Mouse (Mus musculus): ENCODE measurements around the gene Tubgcp6. TPM values are rescaled to one million over a fixed set of nuclear protein-coding genes. Genes with fewer than 3 reads are reported as not detected.
A peak's percentile ranks its signal among the peaks of the same experiment; 100 is the strongest.

Tubgcp6 gene
- polyA plus RNA-seq, 1 experiment from 2014 or later: 17.5 TPM

DNA sequence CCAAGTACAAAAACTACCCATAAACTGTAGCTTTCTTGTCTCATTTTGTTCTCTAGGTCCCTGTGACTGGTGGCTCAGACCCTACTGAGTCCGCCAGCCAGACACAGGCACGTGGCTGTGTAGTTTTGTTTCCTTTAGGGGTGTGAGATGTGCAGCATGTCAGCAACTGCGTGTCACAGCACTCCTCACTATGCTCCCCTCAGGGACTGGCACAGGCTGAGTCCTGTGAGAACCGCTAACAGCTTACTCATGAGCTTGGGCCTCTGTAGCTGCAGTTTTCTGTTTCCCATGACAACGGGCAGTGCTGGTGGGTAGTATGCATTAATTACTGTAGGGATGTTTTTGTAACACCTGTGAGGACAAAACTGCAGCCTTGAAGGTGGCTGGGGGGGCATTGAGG, 30.7 kb downstream of the Tubgcp6 start:
- no peak for ATAC-seq (ENCODE audit: low FRiP score, low read depth)
- H3K36me3 ChIP-seq: peaks cover 58% of the 10 kb centered on the region
- H3K4me3 ChIP-seq: no peak overlapping the region
- WGBS: 85% methylated on average over 5 of the region's 5 CpGs
- H3K27me3 ChIP-seq: no peaks in the 10 kb centered on the region
- no peak overlapping the region for H3K27ac ChIP-seq
- H3K4me1 ChIP-seq: peaks cover 22% of the 10 kb centered on the region
- no peak overlapping the region for H3K4me2 ChIP-seq (replicated peaks)
- H3K9ac ChIP-seq: no peak overlapping the region
- no peaks in the 10 kb centered on the region for H3K9me3 ChIP-seq

DNA sequence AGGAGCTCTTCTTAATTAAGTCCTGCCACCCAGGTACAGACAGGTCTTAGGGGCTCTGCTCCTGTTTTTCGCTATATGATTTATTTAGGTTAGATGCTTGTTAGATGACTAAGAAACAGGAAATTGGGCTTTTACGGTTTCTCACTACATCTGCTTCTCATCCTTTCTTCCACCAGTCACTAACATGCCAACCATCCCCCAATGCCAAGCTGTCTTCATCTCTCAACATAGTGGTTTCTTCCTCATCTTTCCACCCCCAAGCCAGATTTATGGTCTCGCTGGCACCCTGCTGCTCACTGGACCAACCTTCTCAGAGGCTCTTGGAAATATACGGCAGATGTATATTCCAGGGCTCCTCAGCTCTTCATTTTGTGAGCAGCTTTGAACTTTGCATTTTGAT, 32.2 kb downstream of the Tubgcp6 start:
- Histone ChIP-seq H3K4me2 (replicated peaks) (peak overlapping the region; percentile 99), H3K4me3 (peak overlapping the region; percentile 99; the same call in 1 of the 2 replicates), H3K27ac (no peak overlapping the region), H3K36me3 (peaks cover 55% of the 10 kb centered on the region), H3K9me3 (no peaks in the 10 kb centered on the region), H3K9ac (peak overlapping the region; percentile 98; the same call in 1 of the 2 replicates), H3K4me1 (peaks cover 22% of the 10 kb centered on the region), H3K27me3 (no peaks in the 10 kb centered on the region)
- ATAC-seq (ENCODE audit: low FRiP score, low read depth): no peak
- 58% methylated on average over 4 of the region's 4 CpGs for WGBS

DNA sequence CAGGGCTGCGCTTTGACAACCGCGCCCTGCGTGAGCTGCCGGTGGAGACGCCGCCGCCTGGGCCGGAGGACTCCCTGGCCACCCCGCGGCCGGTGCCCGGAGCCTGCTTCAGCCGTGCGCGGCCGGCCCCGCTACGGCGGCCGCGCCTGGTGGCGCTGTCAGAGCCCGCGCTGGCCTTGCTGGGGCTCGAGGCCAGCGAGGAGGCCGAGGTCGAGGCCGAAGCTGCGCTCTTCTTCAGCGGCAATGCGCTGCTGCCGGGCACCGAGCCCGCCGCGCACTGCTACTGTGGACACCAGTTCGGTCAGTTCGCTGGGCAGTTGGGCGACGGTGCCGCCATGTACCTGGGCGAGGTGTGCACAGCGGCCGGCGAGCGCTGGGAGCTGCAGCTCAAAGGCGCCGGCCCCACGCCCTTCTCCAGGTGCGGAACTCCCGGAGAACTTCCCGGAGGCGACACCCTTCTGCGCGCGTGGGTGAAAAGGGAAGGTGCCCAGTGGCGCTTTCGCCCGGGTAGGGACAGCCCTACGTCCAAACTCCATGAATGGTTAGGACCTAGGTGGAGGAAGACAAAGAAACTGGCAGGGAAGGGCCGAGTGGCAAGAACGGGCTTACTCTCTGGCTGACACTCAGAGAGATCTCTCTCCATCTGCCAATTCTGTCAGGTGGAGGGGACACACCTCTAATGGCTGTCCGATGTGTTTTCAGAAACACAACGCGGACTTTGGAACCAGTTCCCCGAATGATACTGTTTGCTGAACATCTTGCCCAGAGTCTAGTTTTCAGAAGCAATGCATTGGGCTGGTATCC, 33.5 kb downstream of the Tubgcp6 start:
- peak overlapping the region; percentile 73 for H3K27ac ChIP-seq
- H3K4me1 ChIP-seq: peaks cover 22% of the 10 kb centered on the region
- H3K4me3 ChIP-seq: peak overlapping the region; percentile 99
- peak overlapping the region; percentile 99 for H3K4me2 ChIP-seq (replicated peaks)
- H3K9me3 ChIP-seq: no peaks in the 10 kb centered on the region
- peak; percentile 73 for ATAC-seq (ENCODE audit: low FRiP score, low read depth)
- 5% methylated on average over 55 of the region's 68 CpGs for WGBS
- H3K9ac ChIP-seq: peak overlapping the region; percentile 98
- H3K36me3 ChIP-seq: peaks cover 55% of the 10 kb centered on the region
- no peaks in the 10 kb centered on the region for H3K27me3 ChIP-seq

- Histone ChIP-seq H3K4me2 (replicated peaks) (peak within 1 kb of the TSS; percentile 99), H3K27me3 (no peaks in the 10 kb centered on the region), H3K9me3 (no peaks in the 10 kb centered on the region), H3K4me1 (peaks cover 22% of the 10 kb centered on the region), H3K27ac (peak within 1 kb of the TSS; percentile 73), H3K9ac (peak within 1 kb of the TSS; percentile 98), H3K36me3 (peaks cover 55% of the 10 kb centered on the region), H3K4me3 (peak within 1 kb of the TSS; percentile 99)
- 2% methylated on average over 38 of the region's 38 CpGs for WGBS
- peak; percentile 94 for ATAC-seq (ENCODE audit: low FRiP score, low read depth)
Observed at GRCm38 (mm10) chr15:89088607-89089247, 34.2 kb downstream of the Tubgcp6 start, which contains the start of gene Selenoo. Selenoo (plus strand) TSS chr15:89089084.

DNA sequence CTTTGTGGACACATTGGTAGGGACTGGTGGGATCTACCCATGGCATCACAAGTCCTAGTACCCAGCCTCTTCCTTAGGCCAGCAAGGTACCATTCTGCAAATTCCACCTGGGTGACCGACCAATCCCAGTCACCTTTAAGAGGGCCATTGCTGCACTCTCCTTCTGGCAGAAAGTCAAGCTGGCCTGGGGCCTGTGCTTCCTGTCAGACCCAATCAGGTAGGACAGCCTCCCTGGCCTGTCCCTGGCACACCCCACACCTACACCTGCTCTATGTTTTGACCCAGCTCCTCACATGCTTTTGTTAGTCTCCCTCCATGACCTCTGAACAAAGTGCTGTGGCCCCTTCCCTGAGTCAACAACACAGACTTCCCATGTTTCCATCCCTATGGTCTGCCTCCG, 38.1 kb downstream of the Tubgcp6 start:
- no peak overlapping the region for H3K9ac ChIP-seq
- no peaks in the 10 kb centered on the region for H3K9me3 ChIP-seq
- ATAC-seq (ENCODE audit: low FRiP score, low read depth): no peak
- H3K4me2 ChIP-seq (replicated peaks): no peak overlapping the region
- 94% methylated on average over 2 of the region's 2 CpGs for WGBS
- H3K4me1 ChIP-seq: peaks cover 12% of the 10 kb centered on the region
- peaks cover 67% of the 10 kb centered on the region for H3K36me3 ChIP-seq
- no peak overlapping the region for H3K27ac ChIP-seq
- H3K27me3 ChIP-seq: no peaks in the 10 kb centered on the region
- no peak overlapping the region for H3K4me3 ChIP-seq

GRCm38 (mm10) chr15:89083906-89084305, 39.0 kb downstream of the Tubgcp6 start:
- Histone ChIP-seq H3K27ac (no peak overlapping the region), H3K4me1 (peaks cover 9% of the 10 kb centered on the region), H3K4me2 (replicated peaks) (no peak overlapping the region), H3K9ac (no peak overlapping the region), H3K4me3 (no peak overlapping the region), H3K27me3 (no peaks in the 10 kb centered on the region), H3K9me3 (no peaks in the 10 kb centered on the region), H3K36me3 (peaks cover 73% of the 10 kb centered on the region)
- 92% methylated on average over 1 of the region's 1 CpGs for WGBS
- no peak for ATAC-seq (ENCODE audit: low FRiP score, low read depth)

- Histone ChIP-seq H3K27me3 (no peaks in the 10 kb centered on the region), H3K27ac (no peak overlapping the region), H3K9me3 (no peaks in the 10 kb centered on the region), H3K9ac (peak overlapping the region; percentile 92), H3K4me2 (replicated peaks) (peak overlapping the region; percentile 95), H3K4me1 (peaks cover 39% of the 10 kb centered on the region), H3K36me3 (peaks cover 37% of the 10 kb centered on the region), H3K4me3 (peak overlapping the region; percentile 85)
- 42% methylated on average over 9 of the region's 9 CpGs for WGBS
- ATAC-seq (ENCODE audit: low FRiP score, low read depth): no peak
Observed at GRCm38 (mm10) chr15:89078208-89078836, 44.6 kb downstream of the Tubgcp6 start.

DNA sequence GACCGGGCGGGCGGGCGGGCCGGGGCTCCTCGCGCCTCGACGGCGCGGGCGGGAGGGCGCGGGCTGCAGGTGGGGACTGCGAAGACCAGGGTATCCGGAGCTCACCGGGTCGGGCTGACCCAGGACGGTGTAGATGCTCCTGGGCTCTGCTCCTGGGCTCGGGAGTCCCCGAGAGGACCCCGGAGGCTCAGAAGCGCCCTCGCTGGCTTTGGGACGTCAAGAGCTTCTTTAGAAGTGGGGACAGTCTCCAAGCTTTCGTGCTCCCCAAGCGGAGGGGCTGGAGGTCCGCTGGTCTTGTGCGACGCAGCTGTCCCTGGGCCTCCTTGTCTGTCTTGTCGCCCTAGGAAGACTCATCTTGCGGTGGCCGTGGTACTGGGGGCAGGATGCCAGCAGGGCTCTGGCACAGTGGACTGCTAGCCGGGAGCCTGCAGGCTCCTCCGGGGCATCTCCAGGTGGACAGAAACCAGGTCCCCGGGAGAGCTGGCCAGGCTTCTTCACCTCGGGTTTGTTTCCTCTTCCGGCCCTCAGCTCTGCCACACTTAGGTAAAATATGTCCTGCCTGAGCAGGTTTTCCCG, 46.7 kb downstream of the Tubgcp6 start:
- H3K27ac ChIP-seq: peak overlapping the region; percentile 76
- H3K36me3 ChIP-seq: peaks cover 16% of the 10 kb centered on the region
- H3K4me3 ChIP-seq: peak overlapping the region; percentile 85
- H3K9ac ChIP-seq: peak overlapping the region; percentile 92
- H3K27me3 ChIP-seq: 0 out of 2 replicates have a peak, but pooled peaks cover 5% of the 10 kb centered on the region
- no peaks in the 10 kb centered on the region for H3K9me3 ChIP-seq
- peak overlapping the region; percentile 95 for H3K4me2 ChIP-seq (replicated peaks)
- H3K4me1 ChIP-seq: peaks cover 39% of the 10 kb centered on the region
- under 1% methylated on average over 36 of the region's 39 CpGs for WGBS
- no peak; the same call in 1 of the 2 replicates for ATAC-seq (ENCODE audit: low FRiP score, low read depth)

DNA sequence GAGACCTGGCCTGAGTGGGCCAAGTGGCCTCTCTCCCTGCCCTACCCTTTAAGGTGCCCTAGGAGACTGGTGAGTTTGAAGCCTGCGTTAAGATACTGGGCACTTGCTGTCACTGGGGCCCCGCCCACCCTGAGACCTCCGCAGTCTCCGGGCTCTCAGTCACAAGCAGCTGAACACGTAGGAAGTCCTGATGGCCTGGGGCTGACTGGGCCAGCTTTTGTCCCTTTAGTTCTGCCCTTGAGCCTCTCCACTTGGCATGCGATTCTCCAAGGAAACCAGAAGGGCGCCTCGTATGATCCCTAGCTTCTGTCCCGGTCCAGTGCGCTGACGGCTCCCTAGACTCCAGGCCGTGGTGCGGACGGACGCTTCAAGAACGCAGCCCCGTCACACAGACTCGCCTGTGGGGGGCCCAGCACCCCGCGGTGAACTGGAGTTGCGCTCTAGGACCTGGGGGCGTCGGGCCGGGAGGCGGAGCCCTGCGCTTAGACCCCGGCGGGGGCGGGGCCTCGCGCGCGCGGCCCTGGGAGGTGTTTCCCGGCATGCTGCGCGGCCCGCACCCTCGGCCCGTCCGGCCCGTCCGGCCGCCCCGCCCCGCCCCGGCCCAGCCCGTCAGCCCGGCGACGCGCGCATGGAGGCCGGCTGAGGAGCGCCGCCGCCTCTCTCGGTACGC, 47.3 kb downstream of the Tubgcp6 start:
- Histone ChIP-seq H3K9me3 (no peaks in the 10 kb centered on the region), H3K9ac (peak overlapping the region; percentile 92), H3K4me1 (peaks cover 39% of the 10 kb centered on the region), H3K27me3 (peaks cover 6% of the 10 kb centered on the region; the same call in 1 of the 2 replicates), H3K27ac (peak overlapping the region; percentile 76), H3K4me2 (replicated peaks) (peak overlapping the region; percentile 95), H3K36me3 (peaks cover 10% of the 10 kb centered on the region; the same call in 1 of the 2 replicates), H3K4me3 (peak overlapping the region; percentile 85)
- 2% methylated on average over 34 of the region's 59 CpGs for WGBS
- peak; percentile 94 for ATAC-seq (ENCODE audit: low FRiP score, low read depth)

GRCm38 (mm10) chr15:89074613-89075477, 48.1 kb downstream of the Tubgcp6 start, which contains the start of gene Trabd:
Trabd (plus strand) TSS chr15:89075124.
- 22% methylated on average over 11 of the region's 11 CpGs for WGBS
- ATAC-seq (ENCODE audit: low FRiP score, low read depth): no peak
- Histone ChIP-seq H3K9me3 (no peaks in the 10 kb centered on the region), H3K36me3 (peaks cover 6% of the 10 kb centered on the region; the same call in 1 of the 2 replicates), H3K9ac (peak within 1 kb of the TSS; percentile 92), H3K4me3 (peak within 1 kb of the TSS; percentile 85), H3K4me2 (replicated peaks) (peak within 1 kb of the TSS; percentile 95), H3K27ac (peak within 1 kb of the TSS; percentile 76), H3K4me1 (peaks cover 39% of the 10 kb centered on the region), H3K27me3 (peaks cover 14% of the 10 kb centered on the region)

Data from limb, embryonic 13.5 days (tissue).